Mouse (Mus musculus): ENCODE measurements around the gene Fat1.

DNA sequence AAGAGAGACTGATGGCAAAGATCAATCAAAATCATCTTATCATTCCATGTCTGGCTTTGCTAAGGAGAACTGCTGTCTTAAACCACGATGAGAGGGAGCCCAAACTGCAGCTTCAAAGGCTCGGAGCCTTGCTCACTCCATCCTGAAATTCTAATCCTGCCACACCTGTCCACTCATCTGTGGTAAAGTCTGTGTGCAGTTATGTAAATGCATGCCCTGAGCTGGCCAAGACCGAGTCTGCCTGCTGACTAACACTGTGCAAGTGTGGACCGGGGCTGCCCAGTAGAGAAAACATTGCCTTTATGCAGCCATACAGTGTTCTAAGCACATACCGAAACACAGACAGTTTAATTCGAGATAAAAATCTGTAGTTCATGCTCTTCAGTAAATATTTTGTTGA is 40.6 kb upstream of the Fat1 start:
- no peak for TF ChIP-seq CTCF (IDR thresholded peaks at IDR 0.05; ENCODE audit: borderline replicate concordance, control insufficient read depth, extremely low read depth, insufficient read depth, low read length, poor library complexity)
- no peak for TF ChIP-seq POLR2A (IDR thresholded peaks at IDR 0.05; ENCODE audit: control insufficient read depth, extremely low read depth, insufficient read depth, low read length, poor library complexity)
